Mouse (Mus musculus): ENCODE data around the gene Pomt2. TPM values are rescaled to one million over a fixed set of nuclear protein-coding genes. Genes with fewer than 3 reads are reported as not detected.
"Not testable (repeated sequence)": the region's sequence is repeated elsewhere in the genome, so short reads cannot be mapped to it uniquely, and the experiment has no call there.

Gene Pomt2
- 11.4 and 12.4 TPM in 2 replicates for polyA plus RNA-seq (2015; fragmentation: Nextera tagmentation; extraction: Ambion mirVana)

DNA sequence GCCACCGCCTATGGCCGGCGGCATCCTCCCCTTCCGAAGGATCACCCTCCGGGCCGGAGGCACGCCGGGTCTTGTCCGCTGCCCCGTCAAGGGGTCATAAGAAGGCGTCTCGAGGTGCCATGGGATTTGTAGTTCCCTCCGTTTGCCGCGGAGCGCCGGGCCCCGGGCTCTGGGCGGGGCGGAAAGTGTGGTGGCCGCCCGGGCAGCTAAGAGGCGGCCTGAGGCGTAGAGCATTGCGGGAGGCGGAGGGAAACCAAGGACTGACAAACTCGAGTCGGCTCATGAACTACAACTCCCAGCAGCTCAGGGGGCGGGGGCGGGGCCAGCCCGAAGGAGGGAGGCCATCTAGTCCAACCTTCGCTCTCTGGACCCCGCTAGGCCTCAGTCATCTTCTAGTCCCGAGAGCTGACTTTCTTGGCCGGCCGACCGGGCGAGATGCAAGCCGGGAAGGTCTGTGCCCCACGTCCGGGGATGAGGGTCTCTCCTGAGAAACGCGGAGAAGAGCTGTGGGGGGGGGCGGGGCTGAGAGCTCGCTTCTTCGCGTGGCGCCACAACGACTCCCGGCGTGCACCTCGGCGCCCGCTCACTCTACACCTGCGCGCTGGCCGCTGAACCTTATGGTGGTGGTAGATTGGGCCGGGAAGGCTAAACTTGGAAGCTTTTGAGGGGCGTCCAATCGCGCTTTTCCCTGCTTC lies at the start of gene Pomt2:
TSS of gene Pomt2 (minus strand) at position 574 of the 695 bp plus-strand sequence.
- Histone ChIP-seq H3K4me1 (replicated peaks) (peaks cover 26% of the 10 kb centered on the region), H3K9ac (peak within 1 kb of the TSS; percentile 76), H3K9me3 (0 out of 2 replicates have a peak, but pooled peaks cover 1% of the 10 kb centered on the region), H3K27me3 (no peaks in the 10 kb centered on the region), H3K4me3 (peak within 1 kb of the TSS; percentile 76), H3K36me3 (peaks cover 8% of the 10 kb centered on the region; the same call in 1 of the 2 replicates), H3K27ac (replicated peaks) (peak within 1 kb of the TSS; percentile 98), H3K4me2 (peak within 1 kb of the TSS; percentile 65)
- under 1% methylated on average over 61 of the region's 61 CpGs for WGBS
- peak; percentile 96 for ATAC-seq (ENCODE audit: low read depth)

- H3K4me2 ChIP-seq, result no peak overlapping the region
- peaks cover 32% of the 10 kb centered on the region for H3K4me1 ChIP-seq (replicated peaks)
- no peaks in the 10 kb centered on the region for H3K9me3 ChIP-seq
- no peaks in the 10 kb centered on the region for H3K36me3 ChIP-seq
- H3K9ac ChIP-seq, result no peak overlapping the region
- H3K4me3 ChIP-seq, result no peak overlapping the region
- no peak overlapping the region for H3K27ac ChIP-seq (replicated peaks)
- no peak for ATAC-seq (ENCODE audit: low read depth)
- no peaks in the 10 kb centered on the region for H3K27me3 ChIP-seq
Observed at GRCm38 (mm10) chr12:87196310-87196709, 48.5 kb upstream of the Pomt2 start.

DNA sequence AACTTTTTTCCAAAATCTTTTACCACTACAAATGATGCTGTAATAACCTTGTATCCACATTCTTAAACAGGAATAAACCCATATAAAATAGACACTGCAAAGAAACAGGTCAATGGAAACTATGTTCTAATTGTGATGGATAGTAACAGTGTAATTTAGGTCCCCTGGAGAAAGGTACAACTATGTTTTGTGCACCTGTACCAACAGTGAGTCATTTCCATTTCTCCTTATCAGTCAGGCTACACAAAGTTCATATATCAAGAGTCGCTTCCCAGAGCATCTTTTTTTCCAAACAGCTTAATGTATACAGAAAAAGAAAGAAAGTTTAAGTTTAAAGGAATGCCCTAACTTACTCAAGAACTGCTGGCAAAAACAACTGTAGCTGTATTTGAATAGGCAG lies 47.3 kb upstream of the Pomt2 start:
- peaks cover 29% of the 10 kb centered on the region for H3K4me1 ChIP-seq (replicated peaks)
- no peak overlapping the region for H3K4me2 ChIP-seq
- no peaks in the 10 kb centered on the region for H3K36me3 ChIP-seq
- H3K27ac ChIP-seq (replicated peaks), result no peak overlapping the region
- ATAC-seq (ENCODE audit: low read depth), result no peak
- H3K9me3 ChIP-seq, result no peaks in the 10 kb centered on the region
- H3K9ac ChIP-seq, result no peak overlapping the region
- 97% methylated on average over 1 of the region's 1 CpGs for WGBS
- no peaks in the 10 kb centered on the region for H3K27me3 ChIP-seq
- no peak overlapping the region for H3K4me3 ChIP-seq

GRCm38 (mm10) chr12:87193008-87193407 lies 45.2 kb upstream of the Pomt2 start:
- no peak for ATAC-seq (ENCODE audit: low read depth)
- no peaks in the 10 kb centered on the region for H3K9me3 ChIP-seq
- H3K4me3 ChIP-seq, result no peak overlapping the region
- H3K27me3 ChIP-seq, result no peaks in the 10 kb centered on the region
- H3K36me3 ChIP-seq, result no peaks in the 10 kb centered on the region
- 89% methylated on average over 3 of the region's 3 CpGs for WGBS
- no peak overlapping the region for H3K27ac ChIP-seq (replicated peaks)
- no peak overlapping the region for H3K4me2 ChIP-seq
- no peak overlapping the region for H3K9ac ChIP-seq
- H3K4me1 ChIP-seq (replicated peaks), result peaks cover 14% of the 10 kb centered on the region

DNA sequence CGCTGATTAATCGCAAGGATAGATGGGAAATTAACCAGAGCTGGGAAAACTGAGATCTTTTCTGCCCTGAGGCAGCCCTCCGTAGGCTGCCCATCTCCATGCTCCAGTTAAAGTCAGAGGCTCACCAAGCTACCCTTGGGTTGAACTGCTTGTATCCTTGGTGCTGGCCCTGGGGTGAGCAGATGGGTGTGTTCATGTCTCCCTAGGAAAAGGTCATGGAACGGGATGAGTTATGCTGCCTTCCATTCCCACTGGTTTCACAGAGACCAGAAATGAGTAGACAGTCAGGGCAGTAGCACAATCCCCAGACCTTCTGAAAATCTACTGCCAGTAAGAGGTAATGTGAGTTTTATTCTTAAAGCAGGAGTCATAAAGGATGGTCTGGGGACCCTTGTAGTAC lies 29.9 kb upstream of the Pomt2 start:
- no peak overlapping the region for H3K27ac ChIP-seq (replicated peaks)
- no peak overlapping the region for H3K4me3 ChIP-seq
- WGBS, result 94% methylated on average over 4 of the region's 4 CpGs
- H3K4me1 ChIP-seq (replicated peaks), result 0 out of 2 replicates have a peak, but pooled peaks cover 6% of the 10 kb centered on the region
- no peak overlapping the region for H3K4me2 ChIP-seq
- no peaks in the 10 kb centered on the region for H3K27me3 ChIP-seq
- no peak for ATAC-seq (ENCODE audit: low read depth)
- no peaks in the 10 kb centered on the region for H3K9me3 ChIP-seq
- no peak overlapping the region for H3K9ac ChIP-seq
- H3K36me3 ChIP-seq, result peaks cover 35% of the 10 kb centered on the region

GRCm38 (mm10) chr12:87175194-87175946 lies 27.6 kb upstream of the Pomt2 start:
- 84% methylated on average over 4 of the region's 4 CpGs for WGBS
- ATAC-seq (ENCODE audit: low read depth), result no peak
- Histone ChIP-seq H3K4me2 (no peak overlapping the region), H3K4me1 (replicated peaks) (0 out of 2 replicates have a peak, but pooled peaks cover 6% of the 10 kb centered on the region), H3K36me3 (peaks cover 51% of the 10 kb centered on the region), H3K9me3 (no peaks in the 10 kb centered on the region), H3K27ac (replicated peaks) (no peak overlapping the region; the same call in 1 of the 2 replicates), H3K27me3 (no peaks in the 10 kb centered on the region), H3K9ac (no peak overlapping the region), H3K4me3 (no peak overlapping the region)

- ATAC-seq (ENCODE audit: low read depth), result no peak
- Histone ChIP-seq H3K4me1 (replicated peaks) (no peaks in the 10 kb centered on the region), H3K4me3 (no peak overlapping the region), H3K9me3 (no peaks in the 10 kb centered on the region), H3K27ac (replicated peaks) (no peak overlapping the region), H3K27me3 (no peaks in the 10 kb centered on the region), H3K4me2 (no peak overlapping the region), H3K36me3 (peaks cover 26% of the 10 kb centered on the region), H3K9ac (no peak overlapping the region)
- 78% methylated on average over 5 of the region's 5 CpGs for WGBS
Observed at GRCm38 (mm10) chr12:87160815-87161214, 13.0 kb upstream of the Pomt2 start.

DNA sequence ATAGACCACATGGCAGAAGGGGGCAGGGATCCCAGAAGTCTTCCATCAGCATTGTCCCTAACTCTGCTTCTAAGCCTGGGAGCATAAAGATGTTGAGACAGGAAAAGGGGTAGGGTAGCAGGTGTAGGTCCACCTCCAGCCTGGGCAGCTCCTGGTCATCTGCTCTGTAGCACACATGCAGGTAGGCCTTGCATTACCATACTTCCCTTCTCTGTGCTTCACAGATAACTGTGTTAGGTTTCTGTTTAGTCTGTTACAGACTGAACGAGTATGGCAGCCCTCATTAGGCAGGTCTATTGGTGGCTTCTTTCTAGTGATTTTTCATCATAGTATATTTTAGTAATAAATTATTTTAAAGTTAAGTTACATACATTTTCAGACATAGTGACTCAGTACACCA lies 12.5 kb upstream of the Pomt2 start:
- 76% methylated on average over 1 of the region's 1 CpGs for WGBS
- H3K4me1 ChIP-seq (replicated peaks), result no peaks in the 10 kb centered on the region
- H3K27ac ChIP-seq (replicated peaks), result no peak overlapping the region
- H3K4me3 ChIP-seq, result no peak overlapping the region
- H3K9me3 ChIP-seq, result no peaks in the 10 kb centered on the region
- no peaks in the 10 kb centered on the region for H3K27me3 ChIP-seq
- no peak overlapping the region for H3K4me2 ChIP-seq
- peaks cover 22% of the 10 kb centered on the region for H3K36me3 ChIP-seq
- no peak overlapping the region for H3K9ac ChIP-seq
- ATAC-seq (ENCODE audit: low read depth), result no peak

DNA sequence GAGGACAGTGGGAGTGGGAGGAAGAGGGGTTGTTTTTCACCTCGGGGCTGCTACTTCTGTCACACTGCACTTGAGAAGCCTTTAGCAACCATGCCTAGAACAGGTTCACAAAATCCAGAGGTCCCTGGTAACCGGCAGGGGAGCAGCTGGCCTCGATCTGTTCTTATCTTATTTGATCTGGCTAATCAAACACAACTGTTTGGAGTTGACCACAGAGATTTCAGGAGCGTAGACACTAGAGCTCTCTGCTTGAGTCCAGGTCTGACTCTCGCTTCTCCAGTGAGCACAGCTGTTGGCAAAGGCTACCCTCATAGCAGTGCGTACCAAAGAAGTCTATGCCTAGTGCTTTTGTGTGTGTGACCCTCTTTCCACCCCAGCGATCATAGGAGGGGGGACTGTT lies 10.3 kb upstream of the Pomt2 start:
- Histone ChIP-seq H3K27me3 (no peaks in the 10 kb centered on the region), H3K9me3 (no peaks in the 10 kb centered on the region), H3K9ac (no peak overlapping the region), H3K4me3 (no peak overlapping the region), H3K36me3 (peaks cover 10% of the 10 kb centered on the region), H3K4me2 (no peak overlapping the region), H3K4me1 (replicated peaks) (no peaks in the 10 kb centered on the region), H3K27ac (replicated peaks) (no peak overlapping the region)
- no peak for ATAC-seq (ENCODE audit: low read depth)
- WGBS, result 83% methylated on average over 7 of the region's 7 CpGs

GRCm38 (mm10) chr12:87157361-87157760 lies 9.6 kb upstream of the Pomt2 start:
- no peak for ATAC-seq (ENCODE audit: low read depth)
- WGBS, result 67% methylated on average over 4 of the region's 4 CpGs
- Histone ChIP-seq H3K27ac (replicated peaks) (no peak overlapping the region), H3K27me3 (no peaks in the 10 kb centered on the region), H3K4me3 (no peak overlapping the region), H3K4me1 (replicated peaks) (no peaks in the 10 kb centered on the region), H3K9ac (no peak overlapping the region), H3K4me2 (no peak overlapping the region), H3K36me3 (peaks cover 8% of the 10 kb centered on the region), H3K9me3 (0 out of 2 replicates have a peak, but pooled peaks cover 3% of the 10 kb centered on the region)

GRCm38 (mm10) chr12:87154448-87154847 lies 6.7 kb upstream of the Pomt2 start:
- H3K36me3 ChIP-seq; H3K4me1 ChIP-seq (replicated peaks); H3K4me3 ChIP-seq; ATAC-seq (ENCODE audit: low read depth); H3K9ac ChIP-seq; H3K9me3 ChIP-seq; H3K27me3 ChIP-seq; H3K4me2 ChIP-seq; H3K27ac ChIP-seq (replicated peaks): not testable (repeated sequence)
- 88% methylated on average over 4 of the region's 4 CpGs for WGBS

GRCm38 (mm10) chr12:87149471-87149870 lies 1.7 kb upstream of the Pomt2 start:
- H3K4me3 ChIP-seq, result no peak overlapping the region
- 0 out of 2 replicates have a peak, but pooled peaks cover 3% of the 10 kb centered on the region for H3K9me3 ChIP-seq
- ATAC-seq (ENCODE audit: low read depth), result no peak
- H3K4me2 ChIP-seq, result no peak overlapping the region
- H3K27me3 ChIP-seq, result no peaks in the 10 kb centered on the region
- H3K4me1 ChIP-seq (replicated peaks), result peaks cover 26% of the 10 kb centered on the region
- H3K9ac ChIP-seq, result no peak overlapping the region
- 94% methylated on average over 5 of the region's 5 CpGs for WGBS
- peaks cover 8% of the 10 kb centered on the region; the same call in 1 of the 2 replicates for H3K36me3 ChIP-seq
- H3K27ac ChIP-seq (replicated peaks), result no peak overlapping the region

Measured in neural tube, embryonic 13.5 days (tissue).